Comparison of ENCODE assay signal across 8 mouse cellular contexts in genomic region chrX:13207512-13208341, GRCm38 (mm10).
A peak's percentile ranks its signal among the peaks of the same experiment; 100 is the strongest.
DNase-seq lines count a peak whose midpoint lies in the region; ATAC-seq and TF ChIP-seq lines count a peak whose summit lies in the region.

No protein-coding gene starts in this region.

- peak; percentile 91 for ATAC-seq in hindbrain, embryonic 11.5 days (ENCODE audit: low FRiP score)
- peak; percentile 94 for ATAC-seq in lung, postnatal 0 days

- 0 out of 2 replicates have a peak overlapping the region, but pooled peaks have one; percentile 40 for H3K9ac ChIP-seq in hindbrain, embryonic 11.5 days (ENCODE audit: low read depth, low read length)
- H3K9ac ChIP-seq in lung, postnatal 0 days (replicated peaks; ENCODE audit: low read depth): no peak overlapping the region

- peak; percentile 98 for TF ChIP-seq CTCF in lung, postnatal 0 days (IDR thresholded peaks at IDR 0.05)

- WGBS in hindbrain, embryonic 11.5 days: 25% methylated on average over 23 of the region's 23 CpGs
- 25% methylated on average over 23 of the region's 23 CpGs for WGBS in lung, postnatal 0 days

- peaks cover 3% of the 10 kb centered on the region; the same call in 1 of the 2 replicates for H3K27me3 ChIP-seq in hindbrain, embryonic 11.5 days (ENCODE audit: control insufficient read depth, insufficient read depth, low read length)
- H3K27me3 ChIP-seq in lung, postnatal 0 days (replicated peaks; ENCODE audit: insufficient read depth, low read length): no peaks in the 10 kb centered on the region

- peak; percentile 92 for DNase-seq in NIH3T3 (ENCODE audit: low read depth)
- DNase-seq in cerebellum, adult 9-11 months: peak; percentile 85
- peak; percentile 63 to 95 for DNase-seq in frontal cortex, adult 2 months (ENCODE audit: extremely low spot score in 1 of 2, low spot score in 1 of 2)
- DNase-seq in hindbrain, embryonic 11.5 days (ENCODE audit: low spot score): peak; percentile 94
- peak; percentile 90 to 94 for DNase-seq in layer of hippocampus, postnatal 10 days (ENCODE audit: low spot score in 2 of 2)
- DNase-seq in lung, postnatal 0 days (ENCODE audit: low spot score): peak; percentile 91
- DNase-seq in ovary, postnatal 10 days (ENCODE audit: low spot score): peak; percentile 86
- DNase-seq in thymus, postnatal 0 days (ENCODE audit: low spot score): peak; percentile 85

- no peaks in the 10 kb centered on the region for H3K9me3 ChIP-seq in hindbrain, embryonic 11.5 days (ENCODE audit: control insufficient read depth, low read length)
- H3K9me3 ChIP-seq in lung, postnatal 0 days (ENCODE audit: low read length): no peaks in the 10 kb centered on the region

- TF ChIP-seq EP300 in lung, postnatal 0 days (IDR thresholded peaks at IDR 0.05): peak; percentile 59; the same call in 1 of the 2 replicates

- peak overlapping the region; percentile 38 for H3K4me2 ChIP-seq in hindbrain, embryonic 11.5 days (replicated peaks; ENCODE audit: low read depth, low read length)
- H3K4me2 ChIP-seq in lung, postnatal 0 days (replicated peaks; ENCODE audit: low read depth, low read length): peak overlapping the region; percentile 44

- H3K4me1 ChIP-seq in hindbrain, embryonic 11.5 days (replicated peaks; ENCODE audit: control insufficient read depth, insufficient read depth, low read length): no peaks in the 10 kb centered on the region
- H3K4me1 ChIP-seq in lung, postnatal 0 days (ENCODE audit: insufficient read depth, low read depth, low read length): no peaks in the 10 kb centered on the region

- no peak overlapping the region for H3K27ac ChIP-seq in hindbrain, embryonic 11.5 days (ENCODE audit: low read depth, low read length)
- no peak overlapping the region for H3K27ac ChIP-seq in lung, postnatal 0 days (ENCODE audit: low read length)

- no peak overlapping the region for H3K4me3 ChIP-seq in hindbrain, embryonic 11.5 days (ENCODE audit: low read depth, low read length)
- peak overlapping the region; percentile 21; the same call in 1 of the 2 replicates for H3K4me3 ChIP-seq in lung, postnatal 0 days (ENCODE audit: low read depth, low read length)

- no peaks in the 10 kb centered on the region for H3K36me3 ChIP-seq in hindbrain, embryonic 11.5 days (ENCODE audit: control insufficient read depth, insufficient read depth, low read length)
- no peaks in the 10 kb centered on the region for H3K36me3 ChIP-seq in lung, postnatal 0 days (ENCODE audit: insufficient read depth, low read length)
